ENCODE assay signal across 19 mouse cellular contexts in genomic region chr2:4858161-4858560, GRCm38 (mm10).
"Had no signal": no experiment of that assay in that cellular context is flagged by ENCODE, and none has a peak within 500 bp of the region (broad histone marks: within the 10 kb centered on the region; RNA-seq: fewer than 3 reads in every experiment).

No protein-coding gene starts in this region.

- H3K27ac ChIP-seq: kidney, postnatal 0 days; limb, embryonic 12.5 days; liver, embryonic 15.5 days; macrophage; neural tube, embryonic 13.5 days; stomach, postnatal 0 days had no signal

- H3K4me2 ChIP-seq: limb, embryonic 12.5 days; liver, embryonic 11.5 days; liver, embryonic 15.5 days; midbrain, embryonic 11.5 days; neural tube, embryonic 13.5 days had no signal

- H3K36me3 ChIP-seq: limb, embryonic 12.5 days; liver, embryonic 15.5 days; neural tube, embryonic 13.5 days had no signal

- H3K9ac ChIP-seq: limb, embryonic 12.5 days; liver, embryonic 15.5 days; neural tube, embryonic 13.5 days had no signal

- H3K4me3 ChIP-seq: limb, embryonic 12.5 days; liver, embryonic 15.5 days; megakaryocyte, embryonic 14.5 days; neural tube, embryonic 13.5 days had no signal

- H3K9me3 ChIP-seq: limb, embryonic 12.5 days; liver, embryonic 15.5 days; neural tube, embryonic 13.5 days had no signal

- DNase-seq: kidney, adult 2 months; kidney, postnatal 36 days; layer of hippocampus, adult 9-11 months; layer of hippocampus, postnatal 36 days; lung, adult 2 months; lung, postnatal 10 days; right cerebral cortex, adult 18-20 months; right cerebral cortex, postnatal 25 days; thymus, postnatal 14 days had no signal

- ATAC-seq: midbrain, embryonic 16.5 days had no signal

- H3K4me1 ChIP-seq: limb, embryonic 12.5 days; liver, embryonic 15.5 days; megakaryocyte, embryonic 14.5 days; neural tube, embryonic 13.5 days had no signal

- H3K27me3 ChIP-seq: limb, embryonic 12.5 days; liver, embryonic 15.5 days; neural tube, embryonic 13.5 days had no signal
